Mouse (Mus musculus) hindbrain, embryonic 10.5 days (tissue): Measurements from ENCODE around the gene Zdhhc19. TPM values are rescaled to one million over a fixed set of nuclear protein-coding genes. Genes with fewer than 3 reads are reported as not detected.

Experiments
- DNase-seq: peaks from one replicate; pipeline ENCODE4 v3.0.0-alpha.2; 2017; ENCODE audit warnings: low spot score
- H3K27ac ChIP-seq: fragments of 300-500 bp; sonication (generic); 2 replicates; pipeline ENCODE4 v1.5.1; 2016; ENCODE audit warnings: mild to moderate bottlenecking, moderate library complexity
- H3K27me3 ChIP-seq: fragments of 300-500 bp; sonication (generic); 2 replicates; pipeline ENCODE4 v1.6.1; 2016; ENCODE audit warnings: mild to moderate bottlenecking; ENCODE audit not compliant: poor library complexity, insufficient read depth, severe bottlenecking
- H3K36me3 ChIP-seq: fragments of 300-500 bp; sonication (generic); 2 replicates; pipeline ENCODE4 v1.6.1; 2016; ENCODE audit warnings: mild to moderate bottlenecking, moderate library complexity
- H3K4me1 ChIP-seq: fragments of 300-500 bp; sonication (generic); replicated peaks from 2 replicates; pipeline ENCODE4 v1.6.1; 2016; ENCODE audit warnings: mild to moderate bottlenecking
- H3K4me3 ChIP-seq: fragments of 300-500 bp; sonication (generic); 2 replicates; pipeline ENCODE4 v1.5.1; 2016; ENCODE audit warnings: mild to moderate bottlenecking, moderate library complexity
- H3K9me3 ChIP-seq: fragments of 300-500 bp; sonication (generic); 2 replicates; pipeline ENCODE4 v1.6.1; 2016; ENCODE audit warnings: mild to moderate bottlenecking, moderate library complexity
- WGBS: fragments of 180-500 bp; shearing (Covaris S2); methylation state at CpG from one replicate; pipeline ENCODE4 v1.1.7; 2016; 5-methylcytosine and 5-hydroxymethylcytosine counted together
- polyA plus RNA-seq: library from polyadenylated mRNA; unstranded; fragments of >200 nt; fragmentation: Nextera tagmentation; extraction: Ambion mirVana; gene quantifications from 2 replicates; pipeline ENCODE4 v1.2.1, GENCODE M21; 2016

The Zdhhc19 gene
- not detected in 2 replicates for polyA plus RNA-seq

GRCm38 (mm10) chr16:32495965-32496364, at the start of gene Zdhhc19:
Zdhhc19 (plus strand) TSS chr16:32496265.
- Histone ChIP-seq H3K9me3 (no peaks in the 10 kb centered on the region), H3K4me1 (no peaks in the 10 kb centered on the region; the same call in 1 of the 2 replicates), H3K4me3 (no peak within 1 kb of the TSS), H3K36me3 (no peaks in the 10 kb centered on the region), H3K27me3 (peaks cover 15% of the 10 kb centered on the region; the same call in 1 of the 2 replicates), H3K27ac (no peak within 1 kb of the TSS)
- no peak for DNase-seq
- 82% methylated on average over 3 of the region's 3 CpGs for WGBS

GRCm38 (mm10) chr16:32446563-32447138, 49.4 kb upstream of the Zdhhc19 start:
- Histone ChIP-seq H3K27me3 (no peaks in the 10 kb centered on the region), H3K4me3 (no peak overlapping the region), H3K9me3 (no peaks in the 10 kb centered on the region), H3K36me3 (peaks cover 7% of the 10 kb centered on the region; the same call in 1 of the 2 replicates), H3K4me1 (no peaks in the 10 kb centered on the region), H3K27ac (no peak overlapping the region)
- no peak for DNase-seq
- 87% methylated on average over 2 of the region's 2 CpGs for WGBS

- 90% methylated on average over 3 of the region's 3 CpGs for WGBS
- no peaks in the 10 kb centered on the region for H3K9me3 ChIP-seq
- peaks cover 19% of the 10 kb centered on the region for H3K36me3 ChIP-seq
- H3K27me3 ChIP-seq = no peaks in the 10 kb centered on the region
- no peak for DNase-seq
- no peak overlapping the region for H3K27ac ChIP-seq
- H3K4me1 ChIP-seq = no peaks in the 10 kb centered on the region
- H3K4me3 ChIP-seq = no peak overlapping the region
These were observed 46.4 kb upstream of the Zdhhc19 start for GRCm38 (mm10) chr16:32449665-32450064.

- Histone ChIP-seq H3K27me3 (no peaks in the 10 kb centered on the region), H3K36me3 (peaks cover 23% of the 10 kb centered on the region), H3K9me3 (no peaks in the 10 kb centered on the region), H3K4me1 (no peaks in the 10 kb centered on the region), H3K4me3 (no peak overlapping the region), H3K27ac (no peak overlapping the region)
- DNase-seq = no peak
- 97% methylated on average over 2 of the region's 2 CpGs for WGBS
These were observed 45.9 kb upstream of the Zdhhc19 start for GRCm38 (mm10) chr16:32450133-32450532.

GRCm38 (mm10) chr16:32453102-32453501, 43.0 kb upstream of the Zdhhc19 start:
- peaks cover 40% of the 10 kb centered on the region for H3K36me3 ChIP-seq
- WGBS = 94% methylated on average over 8 of the region's 8 CpGs
- no peaks in the 10 kb centered on the region for H3K9me3 ChIP-seq
- H3K4me1 ChIP-seq = no peaks in the 10 kb centered on the region
- no peaks in the 10 kb centered on the region for H3K27me3 ChIP-seq
- DNase-seq = no peak
- no peak overlapping the region for H3K4me3 ChIP-seq
- H3K27ac ChIP-seq = no peak overlapping the region

- DNase-seq = peak; percentile 20
- Histone ChIP-seq H3K27me3 (no peaks in the 10 kb centered on the region), H3K4me1 (no peaks in the 10 kb centered on the region), H3K4me3 (no peak overlapping the region), H3K36me3 (peaks cover 48% of the 10 kb centered on the region), H3K9me3 (no peaks in the 10 kb centered on the region), H3K27ac (no peak overlapping the region)
- WGBS = 76% methylated on average over 5 of the region's 5 CpGs
These were observed 41.4 kb upstream of the Zdhhc19 start for GRCm38 (mm10) chr16:32454646-32455045.

GRCm38 (mm10) chr16:32456086-32456485, 40.0 kb upstream of the Zdhhc19 start:
- no peak for DNase-seq
- Histone ChIP-seq H3K36me3 (peaks cover 50% of the 10 kb centered on the region), H3K4me3 (no peak overlapping the region), H3K9me3 (no peaks in the 10 kb centered on the region), H3K27me3 (no peaks in the 10 kb centered on the region), H3K27ac (no peak overlapping the region), H3K4me1 (no peaks in the 10 kb centered on the region)

GRCm38 (mm10) chr16:32456761-32457160, 39.3 kb upstream of the Zdhhc19 start:
- H3K36me3 ChIP-seq = peaks cover 47% of the 10 kb centered on the region
- WGBS = 90% methylated on average over 1 of the region's 1 CpGs
- H3K4me1 ChIP-seq = no peaks in the 10 kb centered on the region
- no peak for DNase-seq
- H3K4me3 ChIP-seq = no peak overlapping the region
- no peaks in the 10 kb centered on the region for H3K9me3 ChIP-seq
- no peaks in the 10 kb centered on the region for H3K27me3 ChIP-seq
- H3K27ac ChIP-seq = no peak overlapping the region

GRCm38 (mm10) chr16:32457589-32458386, 38.3 kb upstream of the Zdhhc19 start:
- no peak overlapping the region for H3K4me3 ChIP-seq
- H3K4me1 ChIP-seq = no peaks in the 10 kb centered on the region
- peak; percentile 29 for DNase-seq
- no peaks in the 10 kb centered on the region for H3K27me3 ChIP-seq
- WGBS = 70% methylated on average over 10 of the region's 10 CpGs
- no peak overlapping the region for H3K27ac ChIP-seq
- H3K36me3 ChIP-seq = peaks cover 42% of the 10 kb centered on the region
- H3K9me3 ChIP-seq = no peaks in the 10 kb centered on the region

- no peaks in the 10 kb centered on the region for H3K27me3 ChIP-seq
- no peak overlapping the region for H3K27ac ChIP-seq
- no peaks in the 10 kb centered on the region for H3K4me1 ChIP-seq
- WGBS = 63% methylated on average over 4 of the region's 4 CpGs
- H3K9me3 ChIP-seq = no peaks in the 10 kb centered on the region
- no peak overlapping the region for H3K4me3 ChIP-seq
- peaks cover 45% of the 10 kb centered on the region for H3K36me3 ChIP-seq
- DNase-seq = no peak
These were observed 35.5 kb upstream of the Zdhhc19 start for GRCm38 (mm10) chr16:32460518-32460917.

- H3K36me3 ChIP-seq = peaks cover 41% of the 10 kb centered on the region
- no peaks in the 10 kb centered on the region for H3K4me1 ChIP-seq
- no peaks in the 10 kb centered on the region for H3K27me3 ChIP-seq
- DNase-seq = no peak
- no peaks in the 10 kb centered on the region for H3K9me3 ChIP-seq
- no peak overlapping the region for H3K4me3 ChIP-seq
- H3K27ac ChIP-seq = no peak overlapping the region
- 96% methylated on average over 5 of the region's 5 CpGs for WGBS
These were observed 34.4 kb upstream of the Zdhhc19 start for GRCm38 (mm10) chr16:32461713-32462112.

GRCm38 (mm10) chr16:32462950-32463349, 33.1 kb upstream of the Zdhhc19 start:
- 97% methylated on average over 16 of the region's 16 CpGs for WGBS
- no peaks in the 10 kb centered on the region for H3K27me3 ChIP-seq
- no peaks in the 10 kb centered on the region for H3K9me3 ChIP-seq
- H3K4me3 ChIP-seq = no peak overlapping the region
- peaks cover 48% of the 10 kb centered on the region for H3K36me3 ChIP-seq
- DNase-seq = no peak
- H3K4me1 ChIP-seq = no peaks in the 10 kb centered on the region
- H3K27ac ChIP-seq = no peak overlapping the region

- Histone ChIP-seq H3K27me3 (no peaks in the 10 kb centered on the region), H3K27ac (no peak overlapping the region), H3K4me3 (no peak overlapping the region), H3K36me3 (peaks cover 51% of the 10 kb centered on the region), H3K9me3 (no peaks in the 10 kb centered on the region), H3K4me1 (no peaks in the 10 kb centered on the region)
- DNase-seq = no peak
- 94% methylated on average over 2 of the region's 2 CpGs for WGBS
These were observed 32.6 kb upstream of the Zdhhc19 start for GRCm38 (mm10) chr16:32463426-32463825.
